Mouse (Mus musculus) lung, adult 2 months (tissue): Measurements from ENCODE around the gene Scgb2b11. TPM values are rescaled to one million over a fixed set of nuclear protein-coding genes. Genes with fewer than 3 reads are reported as not detected.
"Not testable (repeated sequence)": the region's sequence is repeated elsewhere in the genome, so short reads cannot be mapped to it uniquely, and the experiment has no call there.

ENCODE experiments used
- DNase-seq: peaks from one replicate; pipeline ENCODE4 v3.0.0; 2022
- H3K4me1 ChIP-seq: fragments of 200-500 bp; 2 replicates; pipeline ENCODE4 v1.6.1; 2011; ENCODE audit warnings: low read length; ENCODE audit not compliant: control insufficient read depth, insufficient read depth
- H3K4me3 ChIP-seq: fragments of 200-500 bp; replicated peaks from 2 replicates; pipeline ENCODE3; 2011; ENCODE audit warnings: low read depth, mild to moderate bottlenecking, control low read depth, low read length; ENCODE audit errors: extremely low read depth
- WGBS: fragments of 180-500 bp; shearing (Covaris S2); methylation state at CpG from one replicate; pipeline ENCODE4 v1.1.7; 2018; 5-methylcytosine and 5-hydroxymethylcytosine counted together
- polyA plus RNA-seq: library from polyadenylated mRNA; depleted of rRNA; stranded (reverse); fragments of >200 nt; gene quantifications from 2 replicates; pipeline ENCODE4 v1.2.3, GENCODE M21; 2012; rRNA removed

Gene Scgb2b11
- not detected in 2 replicates for polyA plus RNA-seq

GRCm38 (mm10) chr7:32211045-32211444, at the start of gene Scgb2b11:
TSS of gene Scgb2b11 (minus strand) at chr7:32211145.
- H3K4me3 ChIP-seq, DNase-seq, H3K4me1 ChIP-seq: not testable (repeated sequence)
- WGBS: 66% methylated on average over 2 of the region's 2 CpGs

- no CpG with 5 or more reads among the region's 2 CpGs for WGBS
- not testable (repeated sequence) for H3K4me1 ChIP-seq, H3K4me3 ChIP-seq, DNase-seq
These were observed 11.6 kb upstream of the Scgb2b11 start, which contains the start of gene Scgb1b11 for GRCm38 (mm10) chr7:32222540-32222939. TSS of gene Scgb1b11 (plus strand) at chr7:32222840.

Other genes with a start within 250 kb of the Scgb2b11 start
- not detected in 2 replicates for gene Scgb1b10, start 110.3 kb downstream of the Scgb2b11 start, polyA plus RNA-seq
- gene Scgb1b11, start 11.7 kb upstream of the Scgb2b11 start, polyA plus RNA-seq: not detected in 2 replicates
- gene Scgb2b12, start 116.1 kb upstream of the Scgb2b11 start, polyA plus RNA-seq: not detected in 2 replicates
- gene Scgb1b12, start 123.0 kb upstream of the Scgb2b11 start, polyA plus RNA-seq: not detected in 2 replicates
- not detected in 2 replicates for gene Scgb1b29, start 230.4 kb upstream of the Scgb2b11 start, polyA plus RNA-seq